Mouse (Mus musculus) left cerebral cortex, adult 6 months (tissue): ENCODE data around the gene Ran. TPM values are rescaled to one million over a fixed set of nuclear protein-coding genes. Genes with fewer than 3 reads are reported as not detected.

Source experiments
- long read RNA-seq, 2 experiments: library from polyadenylated mRNA; unstranded; transcript quantifications; one replicate each; pipeline ENCODE4 v2.0.0; 2019 to 2020
- polyA plus RNA-seq: library from polyadenylated mRNA; unstranded; fragments of <200 nt; fragmentation: Nextera tagmentation; gene quantifications from 2 replicates; pipeline ENCODE4 v1.2.3, GENCODE M21; 2021

Gene Ran
- 245 and 284 TPM in 2 replicates for polyA plus RNA-seq
- long read RNA-seq, experiment 1, transcript Ran-201 (7 exons, 2,377 nt) = major isoform, 1,061 of 1,185 reads
- long read RNA-seq, experiment 1, transcript Ran-202 (6 exons, 2,423 nt) = minor isoform, 82 of 1,185 reads
- long read RNA-seq, experiment 1, partial matches to known transcripts = 28 of 1,185 reads
- long read RNA-seq, experiment 1, other reads (novel, unspliced or antisense) = 14 of 1,185 reads
- long read RNA-seq, experiment 2, transcript Ran-202 (6 exons, 2,423 nt) = minor isoform, 44 of 592 reads
- long read RNA-seq, experiment 2, transcript Ran-201 (7 exons, 2,377 nt) = major isoform, 479 of 592 reads
- long read RNA-seq, experiment 2, partial matches to known transcripts = 53 of 592 reads
- long read RNA-seq, experiment 2, other reads (novel, unspliced or antisense) = 16 of 592 reads

GRCm38 (mm10) chr5:129019497-129020299 is at the start of gene Ran:
Ran (plus strand) TSS chr5:129020069.

GRCm38 (mm10) chr5:129008412-129008826 is 11.4 kb upstream of the Ran start, which contains the start of gene Stx2:
Stx2 (minus strand) TSS chr5:129008574.

Other genes starting within 250 kb of the Ran start
- 5.2 and 8.1 TPM in 2 replicates for gene Rimbp2, start 66.6 kb upstream of the Ran start, polyA plus RNA-seq
- gene Stx2, start 11.5 kb upstream of the Ran start, polyA plus RNA-seq = 3.2 and 5.2 TPM in 2 replicates
- 1.2 and 1.3 TPM in 2 replicates for gene Adgrd1, start 76.7 kb downstream of the Ran start, polyA plus RNA-seq